Mouse (Mus musculus): ENCODE measurements around the gene Cenpv. TPM values are rescaled to one million over a fixed set of nuclear protein-coding genes. Genes with fewer than 3 reads are reported as not detected.

Gene Cenpv
- total and polyA plus RNA-seq, 3 experiments = 24.4 to 107 (median 33.6) TPM

DNA sequence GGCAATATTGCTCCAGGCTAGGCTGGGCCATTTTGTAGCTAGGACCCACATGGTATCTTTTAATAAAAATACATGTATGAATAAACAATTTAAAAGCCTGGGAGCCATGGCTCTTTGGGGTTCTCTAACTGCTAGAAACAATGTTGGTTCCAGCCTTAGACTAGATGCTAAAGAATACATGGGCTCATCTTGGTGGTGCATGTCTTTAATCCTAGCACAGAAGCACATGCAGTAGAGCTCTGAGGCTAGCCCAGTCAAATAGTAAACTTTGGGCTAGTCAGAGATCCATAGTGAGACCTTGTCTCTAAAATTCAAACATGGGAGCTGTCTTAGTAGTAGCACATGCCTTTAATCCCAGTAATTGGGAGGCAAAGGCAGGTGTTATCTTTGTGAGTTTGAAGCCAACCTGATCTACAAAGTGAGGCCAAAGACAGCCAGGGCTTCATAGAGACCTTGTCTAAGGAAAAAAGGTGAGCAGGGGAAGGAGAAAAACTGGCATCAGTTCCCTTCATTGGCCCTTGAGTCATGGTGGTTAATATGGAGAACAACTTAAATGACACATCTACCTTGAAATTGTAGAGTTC, 16.0 kb upstream of the Cenpv start:
- Histone ChIP-seq H3K79me2 (replicated peaks; ENCODE audit: control insufficient read depth, extremely low read depth, insufficient read depth, poor library complexity, severe bottlenecking) (peaks cover 31% of the 10 kb centered on the region), H3K9me3 (replicated peaks; ENCODE audit: low read length) (no peaks in the 10 kb centered on the region), H3K27ac (ENCODE audit: insufficient read depth, low read depth) (no peak overlapping the region), H3K4me3 (replicated peaks in 1 of 3; ENCODE audit: low read depth in 2 of 3, low read length in 2 of 3, poor library complexity in 1 of 3) (no peak overlapping the region), H3K9ac (ENCODE audit: insufficient read depth, low read depth) (peak overlapping the region; percentile 89), H3K36me3 (replicated peaks in 1 of 2; ENCODE audit: control insufficient read depth in 1 of 2, insufficient read depth in 1 of 2, low read length in 1 of 2) (peaks cover 18 to 24% of the 10 kb centered on the region in 2 experiments), H3K4me2 (ENCODE audit: insufficient read depth, low read depth, poor library complexity, severe bottlenecking) (peak overlapping the region; percentile 99), H3K27me3 (replicated peaks) (no peaks in the 10 kb centered on the region), H3K4me1 (ENCODE audit: control insufficient read depth in 1 of 2, insufficient read depth in 2 of 2) (peaks cover 6 to 41% of the 10 kb centered on the region in 2 experiments; a peak in 3 of 4 replicates)
- DNase-seq (ENCODE audit: extremely low read depth) = no peak
- in situ Hi-C loops (cut with MboI; ENCODE audit: low pct_ligation_motif_present, low pct_unique_long_range_greater_than_20kb, low sequenced_read_pairs) (no loop called here), dilution Hi-C loops (cut with MboI; ENCODE audit: extremely low pct_ligation_motif_present, extremely low pct_unique_long_range_greater_than_20kb, low sequenced_read_pairs) (no loop called here)
- no peak for TF ChIP-seq TBP (conservative IDR thresholded peaks at IDR 0.05; ENCODE audit: low read depth, low read length)
- no peak for TF ChIP-seq JUN (IDR thresholded peaks at IDR 0.05; ENCODE audit: insufficient read depth, low read depth, low read length)
- peak; percentile 79 for TF ChIP-seq POLR2AphosphoS2 (IDR thresholded peaks at IDR 0.05; ENCODE audit: low read depth, low read length)
- TF ChIP-seq ZKSCAN1 (IDR thresholded peaks at IDR 0.05; ENCODE audit: borderline replicate concordance, low read depth, low read length) = no peak
- TF ChIP-seq MAX (IDR thresholded peaks at IDR 0.05; ENCODE audit: low read length) = no peak
- no peak for TF ChIP-seq HCFC1 (IDR thresholded peaks at IDR 0.05; ENCODE audit: low read depth, low read length)
- TF ChIP-seq ZNF384 (IDR thresholded peaks at IDR 0.05; ENCODE audit: low read depth, low read length) = no peak
- TF ChIP-seq BHLHE40 (IDR thresholded peaks at IDR 0.05; ENCODE audit: low read depth, low read length) = no peak
- no peak for TF ChIP-seq MAZ (IDR thresholded peaks at IDR 0.05; ENCODE audit: low read depth, low read length)
- TF ChIP-seq SMC3 (IDR thresholded peaks at IDR 0.05; ENCODE audit: low read depth, low read length) = no peak
- TF ChIP-seq USF2 (conservative IDR thresholded peaks at IDR 0.05; ENCODE audit: low read depth, low read length) = no peak
- 0 out of 2 replicates have a peak, but pooled peaks have one; percentile 2 for TF ChIP-seq CHD1 (IDR thresholded peaks at IDR 0.05; ENCODE audit: low read depth, low read length)
- TF ChIP-seq CHD2 (IDR thresholded peaks at IDR 0.05; ENCODE audit: low read length) = 0 out of 2 replicates have a peak, but pooled peaks have one; percentile 8
- no peak for TF ChIP-seq PAX5 (IDR thresholded peaks at IDR 0.05; ENCODE audit: low read length)
- TF ChIP-seq MYC (IDR thresholded peaks at IDR 0.05; ENCODE audit: low read depth, low read length) = 0 out of 2 replicates have a peak, but pooled peaks have one; percentile 34
- TF ChIP-seq NRF1 (IDR thresholded peaks at IDR 0.05; ENCODE audit: low read depth, low read length) = no peak
- 0 out of 2 replicates have a peak, but pooled peaks have one; percentile 4 for TF ChIP-seq MAFK (IDR thresholded peaks at IDR 0.05; ENCODE audit: insufficient replicate concordance, low read length)
- TF ChIP-seq EP300 (IDR thresholded peaks at IDR 0.05; ENCODE audit: low read length) = no peak
- TF ChIP-seq CTCF (conservative IDR thresholded peaks at IDR 0.05 in 1 of 2, IDR thresholded peaks at IDR 0.05 in 1 of 2; ENCODE audit: low read depth in 2 of 2, low read length in 2 of 2) = no peak
- no peak for TF ChIP-seq ELF1 (IDR thresholded peaks at IDR 0.05; ENCODE audit: low read depth, low read length)
- no peak; the same call in 1 of the 2 replicates for TF ChIP-seq RCOR1 (conservative IDR thresholded peaks at IDR 0.05; ENCODE audit: low read depth, low read length)
- no peak for TF ChIP-seq MEF2A (IDR thresholded peaks at IDR 0.05; ENCODE audit: borderline replicate concordance, low read depth, low read length)
- TF ChIP-seq MXI1 (IDR thresholded peaks at IDR 0.05; ENCODE audit: low read depth, low read length) = no peak
- no peak for TF ChIP-seq KAT2A (IDR thresholded peaks at IDR 0.05; ENCODE audit: insufficient replicate concordance, low read length)
- TF ChIP-seq POLR2A (IDR thresholded peaks at IDR 0.05; ENCODE audit: low read depth, low read length) = no peak; the same call in 1 of the 2 replicates
- TF ChIP-seq JUND (conservative IDR thresholded peaks at IDR 0.05; ENCODE audit: low read depth, low read length) = no peak
- no peak for TF ChIP-seq SIN3A (IDR thresholded peaks at IDR 0.05; ENCODE audit: low read length)
- no peak for TF ChIP-seq ZC3H11A (IDR thresholded peaks at IDR 0.05; ENCODE audit: low read depth, low read length)
- 0 out of 2 replicates have a peak, but pooled peaks have one; percentile 47 for TF ChIP-seq ZMIZ1 (IDR thresholded peaks at IDR 0.05; ENCODE audit: low read depth, low read length)
- TF ChIP-seq TCF12 (IDR thresholded peaks at IDR 0.05; ENCODE audit: low read depth, low read length) = no peak
- TF ChIP-seq ETS1 (conservative IDR thresholded peaks at IDR 0.05; ENCODE audit: low read depth, low read length) = no peak
- TF ChIP-seq USF1 (IDR thresholded peaks at IDR 0.05; ENCODE audit: low read depth, low read length) = no peak
- TF ChIP-seq NELFE (IDR thresholded peaks at IDR 0.05; ENCODE audit: low read depth, low read length) = peak; percentile 37; the same call in 1 of the 2 replicates
- TF ChIP-seq GABPA (IDR thresholded peaks at IDR 0.05; ENCODE audit: insufficient replicate concordance, low read depth, low read length) = no peak
- no peak for TF ChIP-seq UBTF (IDR thresholded peaks at IDR 0.05; ENCODE audit: low read depth, low read length)
- TF ChIP-seq IRF4 (IDR thresholded peaks at IDR 0.05; ENCODE audit: low read depth, low read length) = no peak
- TF ChIP-seq RAD21 (IDR thresholded peaks at IDR 0.05; ENCODE audit: low read depth, low read length) = no peak
- no peak for TF ChIP-seq E2F4 (IDR thresholded peaks at IDR 0.05; ENCODE audit: insufficient replicate concordance, low read depth, low read length)

Data from CH12.LX (cell line).